In the genomic region with DNA sequence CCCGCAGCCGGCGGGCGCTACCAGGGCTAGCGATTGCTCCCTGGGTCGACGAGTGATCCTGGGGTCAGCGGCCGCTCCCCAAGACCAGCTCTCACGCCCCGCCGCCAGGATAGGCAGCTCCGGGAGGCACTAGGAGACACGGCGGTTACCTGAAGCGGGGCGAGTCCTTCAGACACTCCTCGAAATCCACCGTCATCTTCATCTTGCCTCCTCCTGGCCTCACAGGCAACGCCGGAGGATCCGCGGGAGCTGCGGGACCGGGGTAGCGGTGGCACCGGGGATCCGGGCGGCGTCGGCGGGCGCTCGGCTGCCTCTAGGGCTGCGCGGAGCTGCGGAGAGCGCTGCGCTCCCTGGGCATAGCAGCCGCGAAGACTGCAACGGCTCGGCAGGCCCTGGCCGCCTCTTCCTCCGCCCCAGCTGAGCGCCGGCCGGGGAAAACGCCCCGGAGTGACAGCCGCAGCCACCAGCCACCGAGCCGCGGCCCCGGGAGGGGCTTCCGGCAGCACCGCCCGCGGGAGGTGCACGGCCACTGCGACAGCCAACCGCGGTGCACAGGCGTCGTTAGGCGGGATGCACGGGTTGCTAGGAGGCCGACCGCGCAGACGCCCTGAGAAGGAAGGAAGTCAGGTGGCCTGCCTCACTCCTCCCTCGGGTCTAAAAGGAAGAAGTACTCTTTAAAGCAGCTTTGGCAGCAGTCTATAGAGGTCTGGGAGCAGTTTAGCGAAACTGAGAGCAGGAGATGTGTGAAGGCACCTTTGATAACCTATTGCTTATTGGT, we compare ENCODE assay signal across 8 mouse cellular contexts. TPM values are rescaled to one million over a fixed set of nuclear protein-coding genes. Genes with fewer than 3 reads are reported as not detected.
DNase-seq lines count a peak whose midpoint lies in the region; ATAC-seq lines count a peak whose summit lies in the region.

Acap2 (minus strand) TSS at position 456 of the 778 bp plus-strand sequence.

- peaks cover 11% of the 10 kb centered on the region for H3K4me1 ChIP-seq in intestine, embryonic 14.5 days (replicated peaks; ENCODE audit: control insufficient read depth, insufficient read depth, low read length)

- peak within 1 kb of the TSS; percentile 88 for H3K9ac ChIP-seq in intestine, embryonic 14.5 days (ENCODE audit: low read length)

- peak within 1 kb of the TSS; percentile 81 for H3K4me3 ChIP-seq in intestine, embryonic 14.5 days (ENCODE audit: low read depth, low read length)

- intact Hi-C loops in left cerebral cortex, postnatal 14 days (cut with DNase I) = loop anchor here (5.0 kb wide), 2 partner anchors 41 to 71 kb away; no protein-coding TSS in a partner anchor

- WGBS in intestine, embryonic 14.5 days = under 1% methylated on average over 73 of the region's 73 CpGs

- H3K27ac ChIP-seq in intestine, embryonic 14.5 days (ENCODE audit: low read depth) = peak within 1 kb of the TSS; percentile 92

- H3K9me3 ChIP-seq in intestine, embryonic 14.5 days (ENCODE audit: control insufficient read depth, low read length) = no peaks in the 10 kb centered on the region

- peak; percentile 99 for ATAC-seq in intestine, embryonic 14.5 days (replicated peaks; ENCODE audit: low FRiP score, low TSS enrichment, low read depth)

- peak within 1 kb of the TSS; percentile 75 for H3K4me2 ChIP-seq in intestine, embryonic 14.5 days (ENCODE audit: low read length)

- no peaks in the 10 kb centered on the region for H3K27me3 ChIP-seq in intestine, embryonic 14.5 days (replicated peaks; ENCODE audit: control insufficient read depth, insufficient read depth, low read length)

- no peaks in the 10 kb centered on the region for H3K36me3 ChIP-seq in intestine, embryonic 14.5 days (ENCODE audit: control insufficient read depth, insufficient read depth, low read length)

- peak; percentile 96 to 98 for DNase-seq in adrenal gland, adult 18-20 months (ENCODE audit: low spot score in 2 of 2)
- DNase-seq in embryo, embryonic 11 days = peak; percentile 98
- DNase-seq in gastrocnemius, postnatal 25 days = peak; percentile 99
- DNase-seq in intestine, embryonic 14.5 days (ENCODE audit: low spot score) = peak; percentile 94
- peak; percentile 98 for DNase-seq in left cerebral cortex, postnatal 14 days (ENCODE audit: low spot score in 2 of 2)
- DNase-seq in mesoderm, embryonic 11.5 days (ENCODE audit: low read depth, low spot score) = peak; percentile 96
- DNase-seq in right cerebral cortex, postnatal 36 days (ENCODE audit: low spot score in 2 of 2) = peak; percentile 97 to 99
- DNase-seq in yolk sac, embryonic 10.5 days (ENCODE audit: low spot score) = peak; percentile 97

RNA-seq across cellular contexts. Expression of gene Acap2, which starts in this region (rescaled TPM):
- 10 to 100 TPM; 32.0 to 37.3 TPM for total RNA-seq in adrenal gland, adult 18-20 months (2021)
- 10 to 100 TPM in 1 of 2 experiments, 1 to 10 TPM in 1; 8.5 to 10.8 TPM for total RNA-seq in gastrocnemius, postnatal 25 days (2021)
- 24.6 and 27.3 TPM in 2 replicates for polyA plus RNA-seq in intestine, embryonic 14.5 days (2014; fragmentation: Nextera tagmentation; extraction: Ambion mirVana)
- 10 to 100 TPM; 90.5 to 99.9 TPM for total RNA-seq in left cerebral cortex, postnatal 14 days (2021)

Comparison
In these comparisons a context has a peak if more than half of its experiments do, and no peak if none do; other contexts are left out.
1. Peak in every context shown above with its lines: DNase-seq, ATAC-seq, H3K4me3 ChIP-seq and H3K27ac ChIP-seq.